ENCODE assay signal across 15 mouse cellular contexts in the genomic region with DNA sequence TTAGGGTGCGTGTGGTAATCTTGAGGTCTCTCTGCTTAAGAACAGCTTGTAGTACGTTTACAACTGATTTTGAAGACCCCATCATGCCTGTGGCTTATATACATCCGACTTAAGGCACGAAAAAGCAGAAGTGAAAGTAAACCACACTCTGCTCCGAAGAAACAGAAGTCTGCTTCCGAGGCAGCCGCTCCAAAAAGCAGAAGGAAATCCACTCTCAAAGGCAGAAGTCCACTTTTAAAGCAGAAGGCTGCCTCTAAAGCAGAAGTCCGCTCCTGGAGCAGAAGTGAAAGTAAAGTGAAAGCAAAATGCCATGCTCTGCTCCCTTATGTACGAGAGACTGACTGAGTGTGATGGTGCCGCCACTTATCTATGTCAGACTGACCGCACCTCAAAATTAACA. TPM values are rescaled to one million over a fixed set of nuclear protein-coding genes. Genes with fewer than 3 reads are reported as not detected.
A peak's percentile ranks its signal among the peaks of the same experiment; 100 is the strongest.
DNase-seq lines count a peak whose midpoint lies in the region; ATAC-seq and TF ChIP-seq lines count a peak whose summit lies in the region.
"Had no signal": no experiment of that assay in that cellular context is flagged by ENCODE, and none has a peak within 500 bp of the region (broad histone marks: within the 10 kb centered on the region; RNA-seq: fewer than 3 reads in every experiment).

No protein-coding gene starts in this region.

- TF ChIP-seq CTCF in liver, postnatal 0 days (IDR thresholded peaks at IDR 0.05; ENCODE audit: low read depth), result no peak

- DNase-seq in spleen, adult 18-20 months, result peak; percentile 2 to 7
- no peak for DNase-seq in spleen, adult 12 weeks (ENCODE audit: low spot score)
- peak; percentile 19 for DNase-seq in liver, postnatal 0 days
- peak; percentile 84 for DNase-seq in splenic B cell, adult 2 months (ENCODE audit: low read depth, low spot score)
- DNase-seq in forebrain, embryonic 14.5 days (ENCODE audit: low spot score), result no peak
- no peak for DNase-seq in thymus, adult 18-20 months
- DNase-seq: embryo, embryonic 11 days; heart, postnatal 4 days; kidney, adult 9 months had no signal

- peaks cover 27% of the 10 kb centered on the region for H3K9me3 ChIP-seq in liver, postnatal 0 days (ENCODE audit: low read length)
- H3K9me3 ChIP-seq in forebrain, embryonic 14.5 days (replicated peaks; ENCODE audit: control insufficient read depth, low read length), result peaks cover 21% of the 10 kb centered on the region

- no peak for TF ChIP-seq EP300 in liver, postnatal 0 days (IDR thresholded peaks at IDR 0.05; ENCODE audit: low read depth)

- no peak overlapping the region for H3K4me2 ChIP-seq in liver, postnatal 0 days (ENCODE audit: low read depth, low read length)
- H3K4me2 ChIP-seq in forebrain, embryonic 14.5 days (ENCODE audit: low read length), result no peak overlapping the region
- H3K4me2 ChIP-seq: forebrain, embryonic 12.5 days; limb, embryonic 15.5 days; midbrain, embryonic 13.5 days had no signal

- no peaks in the 10 kb centered on the region for H3K36me3 ChIP-seq in liver, postnatal 0 days (replicated peaks; ENCODE audit: insufficient read depth, low read length)
- no peaks in the 10 kb centered on the region for H3K36me3 ChIP-seq in splenic B cell, adult 2 months (ENCODE audit: control insufficient read depth, insufficient read depth, low read length, poor library complexity, severe bottlenecking)
- H3K36me3 ChIP-seq in forebrain, embryonic 14.5 days (ENCODE audit: control insufficient read depth, insufficient read depth, low read length), result no peaks in the 10 kb centered on the region
- H3K36me3 ChIP-seq: forebrain, embryonic 12.5 days; limb, embryonic 15.5 days; midbrain, embryonic 13.5 days had no signal

- ATAC-seq in activated CD4-positive, CD25-positive, alpha-beta regulatory T cell, adult 4 months, result peak; percentile 28
- ATAC-seq in liver, postnatal 0 days, result peak; percentile 77
- no peak for ATAC-seq in forebrain, embryonic 14.5 days
- ATAC-seq: midbrain, embryonic 13.5 days had no signal

- H3K27ac ChIP-seq in liver, postnatal 0 days (ENCODE audit: low read depth), result 0 out of 2 replicates have a peak overlapping the region, but pooled peaks have one; percentile 22
- no peak overlapping the region for H3K27ac ChIP-seq in forebrain, embryonic 14.5 days (ENCODE audit: low read depth, low read length)
- H3K27ac ChIP-seq: forebrain, embryonic 12.5 days; left cerebral cortex, adult 2 months; limb, embryonic 15.5 days; midbrain, embryonic 13.5 days had no signal

- H3K9ac ChIP-seq in liver, postnatal 0 days (replicated peaks), result no peak overlapping the region
- no peak overlapping the region for H3K9ac ChIP-seq in forebrain, embryonic 14.5 days (ENCODE audit: low read length)
- H3K9ac ChIP-seq: forebrain, embryonic 12.5 days; limb, embryonic 15.5 days; midbrain, embryonic 13.5 days had no signal

- no peaks in the 10 kb centered on the region for H3K27me3 ChIP-seq in liver, postnatal 0 days (ENCODE audit: insufficient read depth, low read length)
- H3K27me3 ChIP-seq in splenic B cell, adult 2 months (ENCODE audit: control insufficient read depth, insufficient read depth, low read length, poor library complexity, severe bottlenecking), result no peaks in the 10 kb centered on the region
- no peaks in the 10 kb centered on the region for H3K27me3 ChIP-seq in forebrain, embryonic 14.5 days (replicated peaks; ENCODE audit: control insufficient read depth, insufficient read depth, low read length)
- H3K27me3 ChIP-seq: forebrain, embryonic 12.5 days; limb, embryonic 15.5 days; midbrain, embryonic 13.5 days had no signal

- no peak overlapping the region for H3K4me3 ChIP-seq in liver, postnatal 0 days (ENCODE audit: low read depth, low read length)
- H3K4me3 ChIP-seq in forebrain, embryonic 14.5 days (ENCODE audit: low read depth, low read length), result no peak overlapping the region
- H3K4me3 ChIP-seq: forebrain, embryonic 12.5 days; left cerebral cortex, adult 2 months; limb, embryonic 15.5 days; midbrain, embryonic 13.5 days had no signal

- no peaks in the 10 kb centered on the region for H3K4me1 ChIP-seq in liver, postnatal 0 days (ENCODE audit: insufficient read depth)
- no peaks in the 10 kb centered on the region for H3K4me1 ChIP-seq in forebrain, embryonic 14.5 days (ENCODE audit: control insufficient read depth, insufficient read depth, low read length)
- H3K4me1 ChIP-seq: forebrain, embryonic 12.5 days; limb, embryonic 15.5 days; midbrain, embryonic 13.5 days had no signal

- WGBS in liver, postnatal 0 days (ENCODE audit: insufficient replicate concordance), result 38% methylated on average over 11 of the region's 11 CpGs
- 86% methylated on average over 11 of the region's 11 CpGs for WGBS in forebrain, embryonic 14.5 days

RNA-seq across cellular contexts. Expression of a gene that starts 38.5 kb away (rescaled TPM):
- not detected for polyA plus RNA-seq in activated CD4-positive, CD25-positive, alpha-beta regulatory T cell, adult 4 months (2017; shearing (Covaris generic))
- not detected in 2 replicates for polyA plus RNA-seq in liver, postnatal 0 days (2015; fragmentation: Nextera tagmentation; extraction: Ambion mirVana)
- not detected in 2 replicates for polyA plus RNA-seq in forebrain, embryonic 14.5 days (2014; fragmentation: Nextera tagmentation; extraction: Ambion mirVana)
- polyA plus RNA-seq: forebrain, embryonic 12.5 days; limb, embryonic 15.5 days; midbrain, embryonic 13.5 days; small intestine, adult 2 months had no signal

RNA-seq across cellular contexts. Expression of a gene that starts 46.5 kb away (rescaled TPM):
- under 1 TPM in 1 of 2 experiments, not detected in 1; 0.04 TPM for polyA plus RNA-seq in activated CD4-positive, CD25-positive, alpha-beta regulatory T cell, adult 4 months (2017; shearing (Covaris generic))
- not detected in 2 replicates for polyA plus RNA-seq in liver, postnatal 0 days (2015; fragmentation: Nextera tagmentation; extraction: Ambion mirVana)
- polyA plus RNA-seq in forebrain, embryonic 14.5 days (2014; fragmentation: Nextera tagmentation; extraction: Ambion mirVana), result not detected in 2 replicates
- polyA plus RNA-seq: forebrain, embryonic 12.5 days; limb, embryonic 15.5 days; midbrain, embryonic 13.5 days; small intestine, adult 2 months had no signal

Comparison
In these comparisons a context has a peak if more than half of its experiments do, and no peak if none do; other contexts are left out.
1. DNase-seq: peak in spleen, adult 18-20 months (2 of 2), liver, postnatal 0 days (single experiment) and splenic B cell, adult 2 months (single experiment); none in spleen, adult 12 weeks (single experiment), forebrain, embryonic 14.5 days (single experiment) and thymus, adult 18-20 months (0 of 2).